Mouse (Mus musculus) cortical plate, adult 2 months (tissue): ENCODE results near the gene Usp4.

Source experiments
- CTCF ChIP-seq: fragments of 200-500 bp; IDR thresholded peaks from 2 replicates; pipeline ENCODE4 v1.5.1; 2011; ENCODE audit warnings: mild to moderate bottlenecking, control low read depth, low read length; ENCODE audit not compliant: insufficient read depth; ENCODE audit errors: extremely low read depth
- POLR2A ChIP-seq: fragments of 200-500 bp; IDR thresholded peaks from 2 replicates; pipeline ENCODE4 v1.6.1; 2011; ENCODE audit warnings: mild to moderate bottlenecking, low read length, control low read depth; ENCODE audit not compliant: insufficient read depth; ENCODE audit errors: extremely low read depth

DNA sequence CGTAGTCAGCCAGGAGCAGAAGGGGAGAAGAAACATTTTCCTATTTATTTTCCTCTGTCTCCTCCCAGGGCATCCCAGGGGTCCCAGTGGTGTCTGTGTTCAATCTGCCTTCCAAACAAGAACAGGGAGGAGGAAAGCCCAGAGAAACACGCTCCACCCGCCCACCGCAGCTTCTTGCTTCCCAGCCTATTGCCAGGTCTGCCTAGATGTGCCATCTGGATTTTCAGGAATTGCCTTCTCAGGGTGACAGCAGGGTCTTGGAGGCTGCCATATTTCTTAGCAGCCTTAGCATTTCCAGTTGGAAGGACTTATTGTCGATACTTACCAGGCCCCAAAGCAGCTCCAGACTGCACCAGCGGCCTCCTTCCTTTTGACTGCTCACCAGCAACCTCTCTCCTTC, 91.5 kb downstream of the Usp4 start:
- TF ChIP-seq POLR2A (no peak), CTCF (no peak)
